Mouse (Mus musculus): Measurements from ENCODE around the gene Arhgap35.

DNA sequence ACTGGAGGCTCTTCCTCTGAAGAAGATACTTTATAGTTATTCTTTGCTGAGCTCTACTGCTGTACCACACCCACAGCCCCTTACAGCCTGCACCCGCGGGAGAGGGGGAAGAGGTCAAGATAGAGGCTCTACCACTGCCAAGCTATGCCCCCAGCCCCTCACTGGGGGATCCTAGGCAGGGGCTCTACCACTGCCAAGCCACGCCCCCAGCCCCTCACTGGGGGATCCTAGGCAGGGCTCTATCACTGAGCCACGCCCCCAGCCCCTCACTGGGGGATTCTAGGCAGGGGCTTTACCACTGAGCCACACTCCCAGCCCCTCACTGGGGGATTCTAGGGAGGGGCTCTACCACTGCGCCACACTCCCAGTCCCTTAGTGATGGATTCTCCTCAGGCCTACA, 158.5 kb downstream of the Arhgap35 start:
- TF ChIP-seq CTCF (IDR thresholded peaks at IDR 0.05; ENCODE audit: borderline replicate concordance, control insufficient read depth, extremely low read depth, insufficient read depth, low read length, poor library complexity) (no peak), POLR2A (IDR thresholded peaks at IDR 0.05; ENCODE audit: control insufficient read depth, extremely low read depth, insufficient read depth, low read length, poor library complexity) (no peak)

All from thymus, adult 2 months (tissue).